Mouse (Mus musculus): ENCODE measurements around the gene Sec14l2.
A peak's percentile ranks its signal among the peaks of the same experiment; 100 is the strongest.

DNA sequence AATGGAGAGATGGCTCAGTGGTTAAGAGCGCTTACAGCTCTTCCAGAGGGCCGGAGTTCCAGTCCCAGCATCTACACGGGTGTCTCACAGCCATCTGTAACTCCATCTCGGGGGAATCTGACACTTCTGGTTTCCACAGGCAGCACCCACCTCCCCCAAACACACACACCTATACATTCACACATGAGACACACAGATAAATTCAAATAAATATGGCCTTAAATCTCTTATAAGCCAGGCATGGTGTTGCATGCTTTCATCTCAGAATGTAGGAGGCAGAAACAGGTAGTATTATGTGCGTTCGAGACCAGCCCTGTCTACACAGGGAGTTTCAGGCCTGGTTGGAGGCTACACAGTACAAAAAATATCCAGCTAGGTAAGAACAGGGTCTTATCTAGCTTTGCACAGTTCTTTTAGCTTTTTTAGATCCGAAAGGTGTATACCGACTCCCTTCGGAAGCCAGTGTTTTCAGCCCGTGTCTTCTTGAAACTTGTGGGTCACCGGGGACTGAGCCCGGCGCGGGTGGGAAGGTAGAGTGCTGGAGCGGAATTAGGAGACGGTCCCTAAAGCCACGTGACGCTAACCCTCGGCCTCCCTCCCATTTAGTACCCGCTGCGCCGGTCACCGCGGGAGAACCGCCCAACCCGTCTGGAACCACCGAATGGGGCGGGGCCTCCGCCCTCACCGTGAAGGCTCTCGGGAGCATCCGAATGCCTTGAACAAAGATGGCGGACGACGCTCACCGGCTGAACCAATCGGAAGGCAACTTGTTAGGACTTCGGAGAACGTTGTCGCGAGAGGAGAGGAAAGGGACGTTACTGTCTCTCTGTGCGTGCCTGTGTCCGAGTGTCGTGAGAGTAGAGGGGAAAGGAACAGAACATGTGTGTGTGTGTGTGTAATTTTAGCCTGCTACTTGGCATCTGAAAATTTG, 26.9 kb downstream of the Sec14l2 start:
- peak; percentile 76 to 100; a peak in 3 of 4 replicates for TF ChIP-seq POLR2A (IDR thresholded peaks at IDR 0.05; ENCODE audit: control insufficient read depth in 1 of 2, insufficient read depth in 1 of 2, low read depth in 1 of 2, low read length in 2 of 2, poor library complexity in 1 of 2)
- 0 out of 2 replicates have a peak, but pooled peaks have one; percentile 67 for TF ChIP-seq UBTF (IDR thresholded peaks at IDR 0.05; ENCODE audit: borderline replicate concordance, insufficient read depth, low read depth, low read length)
